Mouse (Mus musculus) midbrain, postnatal 0 days (tissue): ENCODE results near the gene Il17c. TPM values are rescaled to one million over a fixed set of nuclear protein-coding genes. Genes with fewer than 3 reads are reported as not detected.

Experiments
- ATAC-seq: fragments of 200-750 bp; cut with Nextera tagmentation; 2 replicates; pipeline ENCODE4 v1.8.0; 2017; ENCODE audit warnings: moderate number of reproducible peaks, mild to moderate bottlenecking, moderate TSS enrichment, moderate library complexity; ENCODE audit not compliant: low FRiP score
- DNase-seq: peaks from one replicate; pipeline ENCODE4 v3.0.0-alpha.2; 2015; ENCODE audit warnings: low spot score
- H3K27ac ChIP-seq: fragments of 300-500 bp; sonication (generic); 2 replicates; pipeline ENCODE4 v1.5.1; 2014; ENCODE audit warnings: low read depth, mild to moderate bottlenecking, low read length, mixed read lengths
- H3K27me3 ChIP-seq: fragments of 300-500 bp; sonication (generic); 2 replicates; pipeline ENCODE4 v1.6.1; 2014; ENCODE audit warnings: low read length, control low read depth, mixed read lengths; ENCODE audit not compliant: insufficient read depth
- H3K36me3 ChIP-seq: fragments of 300-500 bp; sonication (generic); 2 replicates; pipeline ENCODE4 v1.6.1; 2014; ENCODE audit warnings: low read length, control low read depth, mixed read lengths; ENCODE audit not compliant: insufficient read depth
- H3K4me1 ChIP-seq: fragments of 300-500 bp; sonication (generic); 2 replicates; pipeline ENCODE4 v1.6.1; 2014; ENCODE audit warnings: mild to moderate bottlenecking, control low read depth, antibody characterized with exemption, low read length, mixed read lengths; ENCODE audit not compliant: insufficient read depth
- H3K4me2 ChIP-seq: fragments of 300-500 bp; sonication (generic); 2 replicates; pipeline ENCODE4 v1.6.1; 2014; ENCODE audit warnings: low read depth, mild to moderate bottlenecking, low read length, mixed read lengths; ENCODE audit not compliant: poor library complexity, severe bottlenecking
- H3K4me3 ChIP-seq: fragments of 300-500 bp; sonication (generic); 2 replicates; pipeline ENCODE4 v1.5.1; 2014; ENCODE audit warnings: low read depth, mild to moderate bottlenecking, low read length, moderate library complexity
- H3K9ac ChIP-seq: fragments of 300-500 bp; sonication (generic); replicated peaks from 2 replicates; pipeline ENCODE4 v1.6.1; 2014; ENCODE audit warnings: mild to moderate bottlenecking, low read length, moderate library complexity, mixed read lengths; ENCODE audit not compliant: poor library complexity, severe bottlenecking
- H3K9me3 ChIP-seq: fragments of 300-500 bp; sonication (generic); 2 replicates; pipeline ENCODE4 v1.6.1; 2016; ENCODE audit warnings: low read length, control low read depth
- CTCF ChIP-seq: IDR thresholded peaks from 2 replicates; pipeline ENCODE4 v1.5.1; 2016; ENCODE audit warnings: antibody characterized with exemption, mild to moderate bottlenecking
- WGBS: fragments of 180-500 bp; shearing (Covaris S2); extraction: QIAGEN DNeasy Blood & Tissue Kit; methylation state at CpG from one replicate; pipeline ENCODE4 v1.1.7; 2014; 5-methylcytosine and 5-hydroxymethylcytosine counted together
- microRNA-seq: library from miRNA; unstranded; fragments of <30 nt; microRNA quantifications from one replicate; pipeline ENCODE4, GENCODE M21; 2016; ENCODE audit warnings: borderline number of aligned reads
- polyA plus RNA-seq: library from polyadenylated mRNA; unstranded; fragments of >200 nt; fragmentation: Nextera tagmentation; extraction: Ambion mirVana; gene quantifications from 2 replicates; pipeline ENCODE4 v1.2.1, GENCODE M21; 2015
- total RNA-seq: library from RNA; depleted of rRNA; stranded (reverse); fragments of >200 nt; gene quantifications from 2 replicates; pipeline ENCODE4 v1.2.3, GENCODE M21; 2014; rRNA removed

Gene Il17c
- total and polyA plus RNA-seq, 2 experiments from 2014 or later = 0.37 TPM; not detected in 1

- Histone ChIP-seq H3K27me3 (peaks cover 32% of the 10 kb centered on the region), H3K27ac (no peak overlapping the region), H3K4me3 (no peak overlapping the region), H3K9ac (no peak overlapping the region), H3K9me3 (no peaks in the 10 kb centered on the region), H3K36me3 (peaks cover 33% of the 10 kb centered on the region), H3K4me2 (no peak overlapping the region), H3K4me1 (peaks cover 6% of the 10 kb centered on the region; the same call in 1 of the 2 replicates)
- no peak for TF ChIP-seq CTCF
- no peak for ATAC-seq
- whole genome bisulfite sequencing = 71% methylated on average over 12 of the region's 12 CpGs
- no peak for DNase-seq
Measured at GRCm38 (mm10) chr8:122463651-122464640, 42.1 kb downstream of the Il17c start.

GRCm38 (mm10) chr8:122464985-122465384 is 43.2 kb downstream of the Il17c start:
- Histone ChIP-seq H3K4me1 (peaks cover 6% of the 10 kb centered on the region; the same call in 1 of the 2 replicates), H3K4me3 (no peak overlapping the region), H3K9ac (no peak overlapping the region), H3K27ac (no peak overlapping the region), H3K9me3 (no peaks in the 10 kb centered on the region), H3K27me3 (peaks cover 24% of the 10 kb centered on the region), H3K36me3 (peaks cover 42% of the 10 kb centered on the region), H3K4me2 (no peak overlapping the region)
- ATAC-seq (no peak), DNase-seq (no peak)
- WGBS = 65% methylated on average over 7 of the region's 7 CpGs
- TF ChIP-seq CTCF = no peak

GRCm38 (mm10) chr8:122467816-122468215 is 46.0 kb downstream of the Il17c start:
- no peaks in the 10 kb centered on the region for H3K27me3 ChIP-seq
- DNase-seq (no peak), ATAC-seq (no peak)
- no peak overlapping the region for H3K4me2 ChIP-seq
- no peak overlapping the region for H3K4me3 ChIP-seq
- 93% methylated on average over 13 of the region's 13 CpGs for WGBS
- H3K9ac ChIP-seq = no peak overlapping the region
- no peaks in the 10 kb centered on the region for H3K4me1 ChIP-seq
- no peak for TF ChIP-seq CTCF
- no peak overlapping the region for H3K27ac ChIP-seq
- no peaks in the 10 kb centered on the region for H3K9me3 ChIP-seq
- peaks cover 53% of the 10 kb centered on the region for H3K36me3 ChIP-seq

- 88% methylated on average over 6 of the region's 6 CpGs for WGBS
- no peak overlapping the region for H3K9ac ChIP-seq
- H3K36me3 ChIP-seq = peaks cover 60% of the 10 kb centered on the region
- H3K4me3 ChIP-seq = no peak overlapping the region
- no peaks in the 10 kb centered on the region for H3K27me3 ChIP-seq
- no peak for DNase-seq
- no peak for TF ChIP-seq CTCF
- no peak overlapping the region for H3K4me2 ChIP-seq
- H3K4me1 ChIP-seq = 0 out of 2 replicates have a peak, but pooled peaks cover under 1% of the 10 kb centered on the region
- no peak overlapping the region for H3K27ac ChIP-seq
- no peak for ATAC-seq
- no peaks in the 10 kb centered on the region for H3K9me3 ChIP-seq
Measured at GRCm38 (mm10) chr8:122469407-122469806, 47.6 kb downstream of the Il17c start.

GRCm38 (mm10) chr8:122469965-122470364 is 48.1 kb downstream of the Il17c start:
- no peak for TF ChIP-seq CTCF
- 90% methylated on average over 10 of the region's 10 CpGs for WGBS
- Histone ChIP-seq H3K4me1 (peaks cover 6% of the 10 kb centered on the region), H3K27ac (no peak overlapping the region), H3K9ac (no peak overlapping the region), H3K4me3 (no peak overlapping the region), H3K4me2 (no peak overlapping the region), H3K27me3 (no peaks in the 10 kb centered on the region), H3K36me3 (peaks cover 60% of the 10 kb centered on the region), H3K9me3 (no peaks in the 10 kb centered on the region)
- ATAC-seq (no peak), DNase-seq (no peak)

- WGBS = 85% methylated on average over 5 of the region's 5 CpGs
Measured at GRCm38 (mm10) chr8:122470691-122471090, 48.9 kb downstream of the Il17c start.

More at GRCm38 (mm10) chr8:122470691-122471090, 48.9 kb downstream of the Il17c start:
- peaks cover 53% of the 10 kb centered on the region for H3K36me3 ChIP-seq
- no peak overlapping the region for H3K9ac ChIP-seq
- no peaks in the 10 kb centered on the region for H3K9me3 ChIP-seq
- H3K27me3 ChIP-seq = no peaks in the 10 kb centered on the region
- TF ChIP-seq CTCF = no peak
- H3K4me3 ChIP-seq = no peak overlapping the region
- ATAC-seq (no peak), DNase-seq (no peak)
- no peak overlapping the region for H3K4me2 ChIP-seq
- H3K27ac ChIP-seq = no peak overlapping the region
- H3K4me1 ChIP-seq = peaks cover 7% of the 10 kb centered on the region

Small RNA genes within 50 kb of the gene (microRNA-seq; reads per million reads assigned to microRNA genes)
- gene Gm24366 = not detected

Other genes starting within 250 kb of the Il17c start
- gene Zfpm1, start 139.9 kb upstream of the Il17c start, total RNA-seq = 19.6 and 28.6 TPM in 2 replicates
- 1.2 TPM in 2 replicates for gene Zfpm1, start 139.9 kb upstream of the Il17c start, polyA plus RNA-seq
- 0.93 and 3.5 TPM in 2 replicates for gene Trhr2, start 61.3 kb upstream of the Il17c start, total RNA-seq
- gene Trhr2, start 61.3 kb upstream of the Il17c start, polyA plus RNA-seq = 0.15 and 0.37 TPM in 2 replicates
- 29.4 and 41.3 TPM in 2 replicates for gene Zc3h18, start 45.4 kb upstream of the Il17c start, total RNA-seq
- 23.4 and 25.0 TPM in 2 replicates for gene Zc3h18, start 45.4 kb upstream of the Il17c start, polyA plus RNA-seq
- 23.1 and 27.7 TPM in 2 replicates for gene Cyba, start 10.9 kb downstream of the Il17c start, total RNA-seq
- gene Cyba, start 10.9 kb downstream of the Il17c start, polyA plus RNA-seq = 35.6 and 40.4 TPM in 2 replicates
- 57.1 and 94.5 TPM in 2 replicates for gene Mvd, start 21.4 kb downstream of the Il17c start, total RNA-seq
- gene Mvd, start 21.4 kb downstream of the Il17c start, polyA plus RNA-seq = 62.1 and 66.8 TPM in 2 replicates
- not detected in 2 replicates for gene Snai3, start 38.7 kb downstream of the Il17c start, total RNA-seq
- gene Snai3, start 38.7 kb downstream of the Il17c start, polyA plus RNA-seq = not detected in 2 replicates
- gene Rnf166, start 54.0 kb downstream of the Il17c start, total RNA-seq = 26.4 and 40.8 TPM in 2 replicates
- 25.1 and 26.5 TPM in 2 replicates for gene Rnf166, start 54.0 kb downstream of the Il17c start, polyA plus RNA-seq
- gene Ctu2, start 54.1 kb downstream of the Il17c start, total RNA-seq = 37.7 and 52.6 TPM in 2 replicates
- gene Ctu2, start 54.1 kb downstream of the Il17c start, polyA plus RNA-seq = 95.0 and 99.5 TPM in 2 replicates
- 10.8 and 14.2 TPM in 2 replicates for gene Piezo1, start 129.3 kb downstream of the Il17c start, total RNA-seq
- gene Piezo1, start 129.3 kb downstream of the Il17c start, polyA plus RNA-seq = 1.3 and 1.8 TPM in 2 replicates
- gene Cdt1, start 146.0 kb downstream of the Il17c start, total RNA-seq = 9.2 and 15.6 TPM in 2 replicates
- 6.4 TPM in 2 replicates for gene Cdt1, start 146.0 kb downstream of the Il17c start, polyA plus RNA-seq
- gene Aprt, start 154.9 kb downstream of the Il17c start, total RNA-seq = 83.9 and 97.2 TPM in 2 replicates
- 157 and 170 TPM in 2 replicates for gene Aprt, start 154.9 kb downstream of the Il17c start, polyA plus RNA-seq
- 12.1 and 14.6 TPM in 2 replicates for gene Galns, start 189.4 kb downstream of the Il17c start, total RNA-seq
- gene Galns, start 189.4 kb downstream of the Il17c start, polyA plus RNA-seq = 10.9 and 12.7 TPM in 2 replicates
- gene Trappc2l, start 189.6 kb downstream of the Il17c start, total RNA-seq = 14.1 and 23.2 TPM in 2 replicates
- gene Trappc2l, start 189.6 kb downstream of the Il17c start, polyA plus RNA-seq = 135 and 138 TPM in 2 replicates
- not detected in 2 replicates for gene Pabpn1l, start 200.7 kb downstream of the Il17c start, total RNA-seq
- gene Pabpn1l, start 200.7 kb downstream of the Il17c start, polyA plus RNA-seq = not detected in 2 replicates